Mouse (Mus musculus) CH12F3 (cell line): ENCODE measurements around the gene Fibin.

ENCODE experiments used
- in situ Hi-C: fragments of 300-500 bp; cut with MboI; formaldehyde crosslinking; loops from 2 replicates; pipeline ENCODE4 v1.14.3; 2020; ENCODE audit warnings: low sequenced_read_pairs

Gene Fibin

DNA sequence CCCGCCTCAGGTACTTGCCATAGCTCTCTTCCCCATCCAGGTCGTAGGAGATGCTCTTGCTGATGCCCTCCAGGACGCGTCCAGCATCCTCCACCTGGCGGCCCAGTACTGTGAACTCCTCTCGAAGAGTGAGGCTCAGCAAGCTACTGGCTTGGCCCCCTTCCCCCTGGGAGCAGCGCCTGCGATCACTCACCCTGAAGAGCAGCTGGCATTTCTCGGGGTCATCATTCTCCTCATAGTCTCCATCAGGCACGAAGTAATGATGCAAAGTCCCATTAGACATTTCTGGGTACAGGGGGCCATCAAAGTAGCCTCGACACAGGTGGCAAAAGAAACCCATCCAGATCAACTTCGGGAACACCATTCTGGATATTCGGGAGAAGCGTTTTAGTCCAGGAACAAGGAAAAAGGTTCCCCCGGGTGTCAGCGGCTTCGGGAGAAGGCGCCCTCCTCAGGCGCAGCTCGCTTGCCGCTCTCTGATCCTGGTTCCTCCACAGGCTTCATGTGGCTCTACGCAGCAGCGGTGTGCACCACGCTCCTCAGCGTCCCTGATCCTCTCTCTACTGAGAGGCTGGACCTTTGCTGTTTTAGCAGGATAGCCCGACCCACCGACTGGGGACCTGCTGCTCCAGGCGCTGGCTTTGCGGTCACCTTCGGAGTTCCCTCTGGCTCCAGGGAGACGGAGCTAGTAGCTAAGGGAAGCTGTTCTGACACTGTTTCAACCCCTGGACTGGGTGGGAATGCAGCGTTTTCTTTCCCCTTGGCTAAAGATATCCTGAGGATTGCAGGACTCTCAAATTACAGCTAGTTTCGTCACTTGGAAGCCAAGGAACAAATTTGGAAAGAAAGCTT lies at the start of gene Fibin:
Fibin (minus strand) TSS at position 752 of the 852 bp plus-strand sequence.
- in situ Hi-C loops = no loop called here

DNA sequence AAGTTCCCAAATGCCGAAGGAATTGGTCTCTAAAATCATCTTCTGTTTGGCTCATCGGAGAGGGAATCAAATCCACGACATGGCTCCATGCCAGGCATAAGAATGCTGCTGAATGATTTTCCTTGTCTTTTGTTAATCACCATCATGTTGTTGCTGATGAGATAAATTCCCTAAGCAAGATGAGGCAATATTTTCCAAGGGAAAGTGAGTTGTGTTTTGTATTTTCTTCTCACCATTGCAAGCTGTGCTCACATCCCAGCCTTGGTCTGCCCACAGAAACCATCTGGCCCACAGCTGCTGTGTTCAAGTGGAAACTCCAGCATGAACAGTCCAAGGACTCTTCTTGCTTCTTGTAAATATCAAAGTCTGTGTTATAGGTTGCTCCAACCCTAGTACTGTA lies 48.4 kb upstream of the Fibin start:
- in situ Hi-C loops = no loop called here

DNA sequence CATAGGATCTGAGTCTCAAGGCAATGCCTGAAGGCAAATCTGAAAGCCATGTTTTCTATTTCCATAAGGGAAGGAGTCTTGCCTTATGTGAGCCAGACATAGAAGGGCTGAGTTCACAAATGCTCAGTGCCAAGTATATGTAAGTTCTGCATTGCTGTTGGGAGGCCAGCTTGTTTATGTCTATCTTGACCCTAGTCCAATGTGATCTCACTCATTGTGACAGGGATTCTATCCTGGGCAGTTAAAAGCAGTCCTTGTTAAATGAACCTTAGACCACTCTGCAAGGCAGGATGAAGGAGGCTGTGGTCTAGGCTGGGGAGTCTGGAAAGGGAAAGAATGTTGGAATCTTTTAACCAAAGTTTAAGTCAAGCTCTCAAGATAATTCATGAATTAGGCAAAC lies 45.8 kb upstream of the Fibin start:
- in situ Hi-C loops = no loop called here

DNA sequence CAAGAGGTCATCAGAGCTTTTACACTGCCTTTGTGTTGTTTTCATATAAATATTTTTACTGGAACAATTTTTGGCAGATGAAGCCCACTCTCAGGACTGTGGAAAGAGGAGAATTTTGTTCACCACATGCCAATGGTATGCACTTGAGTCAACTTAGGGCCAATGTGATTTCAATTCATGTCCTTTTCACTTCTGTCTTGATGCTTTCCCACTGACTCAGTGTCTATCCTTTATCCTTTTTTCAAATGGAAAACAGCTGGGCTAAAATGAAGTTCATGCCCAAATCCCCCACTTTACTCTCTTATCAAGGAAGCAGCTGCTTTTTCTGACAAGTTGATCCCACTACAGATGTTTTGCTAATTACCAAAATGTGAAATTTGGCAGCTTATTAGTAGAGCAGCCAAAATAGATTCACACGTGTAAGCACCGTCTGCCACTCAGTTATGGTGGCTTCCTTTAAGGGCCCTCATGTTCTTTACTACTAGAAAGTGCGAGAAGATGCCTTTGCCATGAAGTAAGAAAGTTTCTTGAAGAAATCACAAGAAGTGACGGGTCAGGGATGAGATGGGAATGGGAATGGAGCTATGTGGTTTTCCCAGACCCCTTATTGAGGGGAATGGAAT lies 29.8 kb upstream of the Fibin start:
- in situ Hi-C loops = no loop called here

DNA sequence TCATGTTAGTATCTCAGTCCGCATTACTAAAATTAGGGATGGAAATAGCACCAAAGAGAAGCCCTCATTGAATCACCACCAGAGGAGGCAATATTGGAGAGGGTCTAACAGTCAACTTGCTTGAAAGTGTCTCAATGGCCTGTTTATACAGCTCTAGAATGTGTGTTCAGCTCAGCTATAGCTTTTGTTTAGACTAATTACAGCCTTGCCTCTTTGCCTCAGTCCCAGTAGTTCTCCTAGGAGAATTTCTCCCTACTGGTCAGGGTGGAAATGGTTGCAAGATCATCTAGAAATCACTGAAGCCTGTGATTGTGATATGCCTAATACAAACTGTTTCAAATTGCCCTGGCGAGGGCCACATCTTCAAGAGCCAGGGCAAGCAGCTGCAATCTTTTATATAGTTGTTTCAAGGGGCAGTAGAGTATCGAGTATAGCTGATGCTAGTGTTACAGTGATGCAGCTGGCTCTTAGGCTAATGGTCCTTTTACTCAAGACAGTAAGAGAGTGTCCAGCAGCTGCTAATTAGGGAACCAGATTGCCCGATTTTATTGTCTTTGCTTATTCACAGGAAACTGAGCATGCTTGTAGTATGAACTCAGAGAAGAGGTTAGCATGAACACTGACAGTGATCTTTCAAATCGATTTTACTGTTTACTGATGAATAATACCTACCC lies 27.9 kb upstream of the Fibin start:
- in situ Hi-C loops = no loop called here

DNA sequence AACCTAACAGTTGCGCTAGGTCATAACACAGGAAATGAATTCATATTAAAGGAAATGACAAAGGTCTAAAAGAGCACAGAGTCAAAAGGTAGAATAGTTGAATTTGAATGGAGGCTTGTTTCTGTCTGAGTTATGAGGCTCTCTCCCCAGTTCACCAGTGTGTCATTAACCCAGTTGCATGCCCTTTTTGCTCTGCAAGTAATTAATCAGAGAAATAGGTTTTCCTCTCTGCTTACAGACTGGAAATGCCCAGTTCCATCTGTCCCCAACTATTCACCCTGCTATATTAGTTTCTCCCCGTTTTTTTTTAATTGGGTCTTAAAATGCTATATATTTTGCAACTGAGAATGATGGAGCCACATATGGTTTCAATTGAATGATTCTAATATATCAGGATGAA lies 16.8 kb upstream of the Fibin start:
- in situ Hi-C loops = no loop called here

DNA sequence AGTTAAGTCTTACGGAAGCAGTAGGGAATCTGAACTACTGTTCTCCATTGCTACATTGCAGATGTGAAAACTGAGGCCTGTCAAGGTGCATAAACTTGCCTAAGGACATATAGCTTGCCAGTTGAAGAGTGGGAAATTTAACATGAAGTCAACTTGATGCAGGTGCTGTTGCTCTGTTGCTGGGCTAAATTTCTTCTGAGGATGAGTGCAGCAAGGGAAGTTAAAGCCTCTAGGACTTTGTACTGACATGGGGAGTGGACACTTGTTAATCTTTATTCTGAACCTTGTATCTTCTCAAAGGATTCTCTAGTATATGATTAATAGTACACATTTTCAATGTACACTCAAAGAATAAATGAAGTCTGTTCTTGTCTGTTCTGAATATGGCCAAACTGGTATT lies 13.7 kb upstream of the Fibin start:
- in situ Hi-C loops = no loop called here

DNA sequence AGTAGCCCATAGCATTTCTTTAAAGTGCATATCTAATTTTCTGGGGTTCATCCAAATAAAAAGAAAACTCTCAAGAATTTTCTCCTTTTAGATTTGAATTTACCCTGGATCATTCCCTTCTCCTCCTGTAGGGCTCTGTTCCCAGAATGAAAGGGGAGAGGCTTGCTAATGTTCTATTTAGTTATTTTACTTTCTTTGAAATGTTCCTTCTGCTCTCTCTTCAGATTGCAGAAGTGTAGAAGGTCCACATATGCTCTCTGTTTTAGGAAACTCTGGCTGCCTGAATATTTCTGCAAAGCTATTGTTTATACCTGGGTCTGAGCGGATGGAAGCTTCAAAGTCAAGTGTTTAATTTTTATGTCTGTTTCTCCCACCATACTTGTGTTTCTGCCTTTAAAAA lies 12.5 kb upstream of the Fibin start:
- in situ Hi-C loops = no loop called here

DNA sequence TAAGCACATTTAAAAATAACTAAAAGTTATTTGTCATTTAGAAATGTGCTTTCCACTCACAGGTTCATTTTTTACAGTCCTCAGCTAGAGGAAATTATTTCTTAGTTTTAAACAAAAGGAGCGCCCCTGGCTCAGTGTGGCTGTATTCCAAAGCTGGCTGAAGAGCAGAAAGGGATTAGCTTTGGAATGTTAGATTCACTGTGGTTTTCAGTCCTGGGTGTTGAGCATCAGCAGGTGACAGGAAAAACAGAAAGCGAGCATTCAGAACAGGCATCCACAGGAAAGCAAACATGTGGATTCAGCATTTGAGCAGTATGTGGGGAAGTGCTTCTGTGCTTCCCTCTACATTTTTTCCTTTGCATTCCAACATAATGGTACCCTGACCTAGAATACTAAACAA lies 10.2 kb upstream of the Fibin start:
- in situ Hi-C loops = no loop called here

DNA sequence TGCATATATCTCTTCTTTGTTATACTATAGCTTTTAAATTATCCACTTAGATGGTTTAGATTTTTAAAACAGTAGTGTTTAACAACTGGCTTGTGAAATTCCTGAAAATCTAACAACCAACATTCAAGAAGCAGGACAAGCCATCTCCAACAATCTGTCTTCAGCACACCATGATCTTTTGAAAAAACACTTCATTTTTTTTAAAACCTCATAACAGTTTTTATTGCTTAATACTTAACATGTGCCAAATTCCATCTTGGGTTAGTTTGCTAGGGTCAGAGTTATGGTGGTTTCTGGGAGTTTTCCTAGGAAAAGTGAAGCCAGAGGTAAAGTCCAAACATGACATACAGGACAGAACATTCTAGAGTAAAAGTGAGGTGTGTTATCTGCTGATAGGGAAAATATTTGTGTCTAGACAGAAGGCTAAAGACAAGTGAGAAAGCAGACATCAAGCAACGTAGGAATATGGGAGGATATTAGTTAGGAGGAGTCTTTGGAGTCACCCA lies 4.5 kb upstream of the Fibin start:
- in situ Hi-C loops = no loop called here

DNA sequence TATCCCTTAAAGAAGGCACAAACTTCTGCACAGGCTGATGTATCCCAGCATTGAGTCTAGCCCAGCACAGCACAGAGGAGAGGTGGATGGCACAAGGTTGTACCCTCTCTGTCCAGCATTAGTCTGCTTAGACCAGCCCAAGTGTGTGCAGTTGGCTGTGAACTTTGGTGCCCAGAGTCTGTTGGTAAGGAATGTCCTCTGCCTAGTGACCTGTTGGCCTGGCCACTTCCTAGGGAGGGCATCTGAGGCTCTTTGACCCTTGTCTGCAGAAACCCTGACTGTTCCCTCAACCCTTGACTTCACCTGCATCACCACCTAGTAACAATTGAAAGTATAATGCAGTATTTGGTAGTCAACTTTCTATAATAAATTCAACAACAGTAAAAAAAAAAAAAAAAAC lies 2.4 kb upstream of the Fibin start:
- in situ Hi-C loops = no loop called here

DNA sequence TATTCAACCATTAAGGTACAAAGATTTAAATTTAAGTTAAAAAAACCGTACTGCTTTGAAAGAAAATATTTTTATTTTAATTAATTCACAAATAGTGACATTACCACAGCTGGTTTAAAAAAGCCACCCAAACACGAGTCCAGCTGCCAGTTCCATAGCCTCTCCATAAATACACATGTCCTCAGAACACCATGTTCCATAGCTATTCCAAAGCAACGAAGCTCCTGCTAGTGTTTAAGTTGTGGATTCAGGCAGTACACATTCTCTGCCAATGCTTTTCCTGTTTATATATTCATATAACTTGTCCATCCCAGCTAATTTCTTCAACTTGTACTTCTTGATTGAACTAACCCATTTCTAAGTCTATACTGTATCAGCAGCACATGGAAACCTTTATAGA lies 872 bp upstream of the Fibin start:
- in situ Hi-C loops = no loop called here

DNA sequence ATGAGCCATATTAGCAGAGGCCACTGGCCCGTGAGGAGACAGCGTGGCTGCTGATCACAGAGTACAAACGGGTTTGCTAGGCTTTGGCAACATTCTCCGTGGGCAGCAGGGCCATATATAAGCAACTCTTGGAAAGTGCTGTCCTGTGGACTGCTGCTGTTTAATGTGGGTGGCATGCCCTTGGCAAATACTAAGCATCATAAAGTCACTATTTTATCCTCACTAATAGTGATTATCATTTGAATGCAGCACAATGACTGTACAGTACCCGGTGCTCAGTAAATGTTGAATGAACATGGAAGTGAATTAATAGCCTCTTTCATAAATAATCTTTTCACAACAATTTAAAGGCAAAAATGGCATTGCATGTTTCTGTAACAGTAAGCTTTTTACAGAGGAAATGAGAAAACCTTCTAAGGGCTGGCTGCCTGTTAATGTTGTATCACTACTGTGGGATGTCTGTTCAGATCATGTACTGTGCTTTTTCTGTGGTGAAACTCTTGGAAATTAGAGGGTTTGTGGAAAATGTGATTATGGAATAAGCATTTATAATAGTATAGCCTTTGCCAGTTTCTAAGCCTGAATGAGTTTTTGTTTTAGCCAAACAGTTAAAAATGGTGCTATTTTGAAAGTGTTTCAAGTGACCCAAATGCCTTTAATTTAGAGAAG lies 9.5 kb downstream of the Fibin start:
- in situ Hi-C loops = no loop called here

DNA sequence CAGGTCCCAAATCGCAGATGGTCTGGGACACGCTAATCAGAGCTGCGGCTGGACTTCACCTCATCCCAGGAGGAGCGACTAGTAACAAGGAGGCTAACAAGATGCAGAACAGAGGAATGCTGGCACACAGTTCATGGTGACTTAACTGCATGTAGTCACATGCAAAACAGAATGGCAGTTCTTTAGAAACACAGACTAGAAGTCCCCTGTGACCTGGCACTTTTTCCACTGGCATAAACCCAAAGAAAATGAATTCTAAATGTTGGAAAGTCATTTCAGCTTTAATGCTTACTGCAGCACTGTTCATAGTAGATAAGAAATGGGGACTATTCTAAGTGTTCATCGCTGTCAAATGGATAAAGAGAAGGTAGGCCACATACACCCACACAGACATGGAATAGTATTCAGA lies 11.1 kb downstream of the Fibin start:
- in situ Hi-C loops = no loop called here

DNA sequence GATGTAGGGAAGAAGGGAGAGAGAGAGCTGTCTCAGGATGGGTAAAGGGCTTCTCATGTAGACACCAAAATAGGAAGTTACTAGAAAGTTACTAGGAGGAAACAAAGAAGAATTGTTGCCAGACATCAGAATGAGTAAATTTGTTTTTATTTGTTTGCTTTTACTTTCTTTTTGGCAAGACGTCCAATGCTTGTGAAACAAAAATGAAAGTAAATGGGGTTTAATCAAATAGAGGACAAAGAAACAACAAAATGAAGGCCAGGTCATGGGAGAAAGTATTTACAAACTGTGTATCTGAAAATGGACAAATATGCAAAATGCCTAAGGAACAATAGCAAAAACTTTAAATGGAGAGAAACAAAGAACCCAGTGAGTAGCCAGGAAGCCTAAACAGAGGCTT lies 11.6 kb downstream of the Fibin start:
- in situ Hi-C loops = no loop called here

DNA sequence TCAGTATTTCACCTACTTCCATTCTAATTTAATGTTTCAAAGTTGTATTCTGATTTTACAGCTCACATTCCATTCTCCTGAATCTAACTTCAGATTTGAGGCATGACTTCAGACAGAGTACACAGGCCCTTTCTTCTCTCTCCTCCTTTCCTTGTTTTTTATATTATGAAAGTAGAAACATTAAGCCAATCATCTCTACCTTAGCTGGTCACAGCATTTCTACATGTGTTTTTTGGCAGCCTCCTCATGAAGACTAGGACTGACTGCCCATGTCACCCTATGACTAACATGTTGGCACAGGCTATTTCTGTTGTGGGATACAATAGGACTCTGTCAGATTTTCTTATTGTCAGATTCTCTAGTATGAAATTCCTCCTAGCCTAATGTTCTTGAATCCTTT lies 34.0 kb downstream of the Fibin start:
- in situ Hi-C loops = no loop called here

DNA sequence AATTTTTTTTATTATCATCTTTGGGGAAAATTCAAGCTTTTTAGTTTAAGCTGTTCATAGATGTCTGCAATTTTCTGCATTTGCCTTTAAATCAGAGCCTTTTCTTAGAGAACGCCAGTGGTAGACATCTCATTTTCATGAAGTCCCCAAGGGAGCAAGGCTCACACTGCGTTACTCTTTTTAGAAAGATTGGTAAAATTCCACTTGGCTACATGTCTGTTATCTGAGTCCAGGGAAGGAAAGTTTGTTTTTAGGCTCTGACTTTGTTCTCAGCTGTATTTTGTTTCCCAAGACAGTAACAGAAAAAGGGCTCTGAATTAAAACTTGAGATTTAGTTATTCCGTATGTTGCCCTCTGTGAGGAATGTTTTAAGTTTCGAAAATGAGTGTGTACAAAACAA lies 43.0 kb downstream of the Fibin start:
- in situ Hi-C loops = no loop called here

DNA sequence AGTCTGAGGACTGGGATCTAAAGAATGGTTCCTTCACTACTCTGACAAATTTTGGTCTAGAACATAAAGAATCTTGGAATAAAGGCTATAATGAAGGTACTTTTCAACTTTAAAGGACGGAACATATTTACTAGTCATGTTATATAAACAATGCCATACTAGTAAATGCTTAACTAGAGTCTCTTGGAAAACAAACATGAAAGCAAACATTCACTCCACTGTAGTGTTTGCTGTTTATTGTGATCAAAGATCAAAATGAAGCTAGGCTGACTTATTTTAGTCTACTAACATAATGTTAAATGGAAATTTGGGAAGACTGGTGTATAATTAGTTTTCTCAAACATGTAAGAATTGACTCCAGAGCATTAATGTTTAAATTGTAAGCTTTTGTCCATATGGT lies 43.7 kb downstream of the Fibin start:
- in situ Hi-C loops = no loop called here

DNA sequence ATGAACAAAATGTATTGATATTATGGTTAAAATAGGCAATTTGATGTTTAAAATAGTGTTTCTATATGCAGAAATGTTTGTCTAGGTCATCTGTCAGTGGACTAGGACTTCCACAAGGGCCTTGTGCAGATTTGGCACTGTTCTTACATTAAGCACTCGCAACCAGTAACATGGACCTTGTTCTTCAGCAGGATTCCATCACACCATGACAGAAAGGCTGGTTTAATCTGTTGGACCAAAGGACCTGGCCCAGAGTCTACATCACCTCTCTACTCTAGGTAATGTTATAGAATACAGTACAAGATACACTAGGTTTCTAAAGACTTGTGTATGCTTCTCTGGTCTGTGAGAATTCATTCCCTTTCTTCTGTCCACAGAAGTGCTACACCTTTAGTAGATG lies 44.3 kb downstream of the Fibin start:
- in situ Hi-C loops = no loop called here

DNA sequence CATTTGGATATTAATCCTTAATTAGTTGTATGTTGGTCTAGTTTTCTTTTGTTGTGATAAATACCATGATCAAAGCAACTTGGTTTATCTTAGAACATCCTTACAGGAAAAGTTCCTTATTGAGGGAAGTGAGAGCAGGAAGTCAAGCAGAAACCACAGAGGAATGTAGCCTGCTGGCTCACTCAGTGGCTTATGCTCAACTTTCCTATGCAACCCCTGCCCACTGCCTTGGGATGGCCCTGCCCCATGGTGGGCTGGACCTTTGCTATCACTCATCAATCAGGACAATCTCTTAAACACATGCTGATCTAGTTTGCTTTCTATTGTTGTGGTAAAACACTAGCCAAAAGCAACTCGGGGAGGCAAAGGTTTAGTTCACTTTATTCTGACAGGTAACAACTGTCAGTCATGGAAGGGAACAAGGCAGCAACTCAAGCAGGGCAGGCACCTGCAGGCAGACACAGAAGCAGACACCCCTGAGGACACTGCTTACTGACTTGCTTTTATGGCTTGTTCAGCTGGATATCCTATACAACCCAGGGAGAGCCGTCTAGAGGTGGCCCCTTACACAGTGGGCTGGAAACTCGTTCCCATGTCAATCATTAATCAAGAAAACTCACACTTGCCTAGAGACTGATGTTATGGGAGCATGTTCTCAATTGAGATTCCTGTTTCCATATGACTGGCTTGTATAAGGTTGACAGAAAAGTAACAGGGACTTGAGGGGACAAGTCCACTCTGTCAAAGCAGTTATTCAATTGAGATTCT lies 46.7 kb downstream of the Fibin start:
- in situ Hi-C loops = no loop called here
